Mouse (Mus musculus): ENCODE measurements around the gene Vps37c. TPM values are rescaled to one million over a fixed set of nuclear protein-coding genes. Genes with fewer than 3 reads are reported as not detected.

Gene Vps37c
- polyA plus RNA-seq, 1 experiment = 23.1 TPM

GRCm38 (mm10) chr19:10742565-10742964 lies 54.0 kb downstream of the Vps37c start:
- Histone ChIP-seq H3K4me1 (ENCODE audit: control insufficient read depth, insufficient read depth, low read length) (no peaks in the 10 kb centered on the region), H3K4me3 (ENCODE audit: insufficient read depth, low read length) (no peak overlapping the region), H3K27ac (ENCODE audit: insufficient read depth, low read length) (no peak overlapping the region)
- TF ChIP-seq POLR2A (IDR thresholded peaks at IDR 0.05; ENCODE audit: extremely low read depth, insufficient read depth, low read length) = no peak
- no peak for TF ChIP-seq CTCF (IDR thresholded peaks at IDR 0.05; ENCODE audit: extremely low read depth, insufficient read depth, low read length)

GRCm38 (mm10) chr19:10747182-10747581 lies 58.6 kb downstream of the Vps37c start:
- TF ChIP-seq CTCF (IDR thresholded peaks at IDR 0.05; ENCODE audit: extremely low read depth, insufficient read depth, low read length) = no peak
- H3K27ac ChIP-seq (ENCODE audit: insufficient read depth, low read length) = no peak overlapping the region

GRCm38 (mm10) chr19:10747718-10748117 lies 59.2 kb downstream of the Vps37c start:
- Histone ChIP-seq H3K4me3 (ENCODE audit: insufficient read depth, low read length) (no peak overlapping the region), H3K4me1 (ENCODE audit: control insufficient read depth, insufficient read depth, low read length) (no peaks in the 10 kb centered on the region), H3K27ac (ENCODE audit: insufficient read depth, low read length) (no peak overlapping the region)
- TF ChIP-seq POLR2A (IDR thresholded peaks at IDR 0.05; ENCODE audit: extremely low read depth, insufficient read depth, low read length) (no peak), CTCF (IDR thresholded peaks at IDR 0.05; ENCODE audit: extremely low read depth, insufficient read depth, low read length) (no peak)

More at GRCm38 (mm10) chr19:10747182-10747581, 58.6 kb downstream of the Vps37c start:
- Histone ChIP-seq H3K4me3 (ENCODE audit: insufficient read depth, low read length) (no peak overlapping the region), H3K4me1 (ENCODE audit: control insufficient read depth, insufficient read depth, low read length) (no peaks in the 10 kb centered on the region)

- no peaks in the 10 kb centered on the region for H3K4me1 ChIP-seq (ENCODE audit: control insufficient read depth, insufficient read depth, low read length)
- TF ChIP-seq POLR2A (IDR thresholded peaks at IDR 0.05; ENCODE audit: extremely low read depth, insufficient read depth, low read length) (no peak), CTCF (IDR thresholded peaks at IDR 0.05; ENCODE audit: extremely low read depth, insufficient read depth, low read length) (no peak)
- H3K27ac ChIP-seq (ENCODE audit: insufficient read depth, low read length) = no peak overlapping the region
- H3K4me3 ChIP-seq (ENCODE audit: insufficient read depth, low read length) = no peak overlapping the region
Observed at GRCm38 (mm10) chr19:10748401-10749102, 60.0 kb downstream of the Vps37c start.

- Histone ChIP-seq H3K4me3 (ENCODE audit: insufficient read depth, low read length) (no peak overlapping the region), H3K27ac (ENCODE audit: insufficient read depth, low read length) (no peak overlapping the region), H3K4me1 (ENCODE audit: control insufficient read depth, insufficient read depth, low read length) (no peaks in the 10 kb centered on the region)
- no peak for TF ChIP-seq POLR2A (IDR thresholded peaks at IDR 0.05; ENCODE audit: extremely low read depth, insufficient read depth, low read length)
- TF ChIP-seq CTCF (IDR thresholded peaks at IDR 0.05; ENCODE audit: extremely low read depth, insufficient read depth, low read length) = no peak
Observed at GRCm38 (mm10) chr19:10749295-10749694, 60.8 kb downstream of the Vps37c start.

- H3K4me3 ChIP-seq (ENCODE audit: insufficient read depth, low read length) = no peak overlapping the region
Observed at GRCm38 (mm10) chr19:10750161-10750560, 61.6 kb downstream of the Vps37c start.

GRCm38 (mm10) chr19:10751607-10752006 lies 63.1 kb downstream of the Vps37c start:
- Histone ChIP-seq H3K4me1 (ENCODE audit: control insufficient read depth, insufficient read depth, low read length) (no peaks in the 10 kb centered on the region), H3K4me3 (ENCODE audit: insufficient read depth, low read length) (no peak overlapping the region), H3K27ac (ENCODE audit: insufficient read depth, low read length) (no peak overlapping the region)
- TF ChIP-seq POLR2A (IDR thresholded peaks at IDR 0.05; ENCODE audit: extremely low read depth, insufficient read depth, low read length) (no peak), CTCF (IDR thresholded peaks at IDR 0.05; ENCODE audit: extremely low read depth, insufficient read depth, low read length) (no peak)

More at GRCm38 (mm10) chr19:10750161-10750560, 61.6 kb downstream of the Vps37c start:
- H3K27ac ChIP-seq (ENCODE audit: insufficient read depth, low read length) = no peak overlapping the region
- TF ChIP-seq CTCF (IDR thresholded peaks at IDR 0.05; ENCODE audit: extremely low read depth, insufficient read depth, low read length) (no peak), POLR2A (IDR thresholded peaks at IDR 0.05; ENCODE audit: extremely low read depth, insufficient read depth, low read length) (no peak)
- H3K4me1 ChIP-seq (ENCODE audit: control insufficient read depth, insufficient read depth, low read length) = no peaks in the 10 kb centered on the region

- no peak for TF ChIP-seq CTCF (IDR thresholded peaks at IDR 0.05; ENCODE audit: extremely low read depth, insufficient read depth, low read length)
- TF ChIP-seq POLR2A (IDR thresholded peaks at IDR 0.05; ENCODE audit: extremely low read depth, insufficient read depth, low read length) = no peak
- Histone ChIP-seq H3K27ac (ENCODE audit: insufficient read depth, low read length) (no peak overlapping the region), H3K4me3 (ENCODE audit: insufficient read depth, low read length) (no peak overlapping the region), H3K4me1 (ENCODE audit: control insufficient read depth, insufficient read depth, low read length) (no peaks in the 10 kb centered on the region)
Observed at GRCm38 (mm10) chr19:10752106-10752505, 63.6 kb downstream of the Vps37c start.

GRCm38 (mm10) chr19:10752646-10753045 lies 64.1 kb downstream of the Vps37c start:
- no peak overlapping the region for H3K27ac ChIP-seq (ENCODE audit: insufficient read depth, low read length)
- TF ChIP-seq POLR2A (IDR thresholded peaks at IDR 0.05; ENCODE audit: extremely low read depth, insufficient read depth, low read length) (no peak), CTCF (IDR thresholded peaks at IDR 0.05; ENCODE audit: extremely low read depth, insufficient read depth, low read length) (no peak)
- no peak overlapping the region for H3K4me3 ChIP-seq (ENCODE audit: insufficient read depth, low read length)

GRCm38 (mm10) chr19:10757125-10757524 lies 68.6 kb downstream of the Vps37c start:
- peaks cover 7% of the 10 kb centered on the region for H3K4me1 ChIP-seq (ENCODE audit: control insufficient read depth, insufficient read depth, low read length)
- H3K4me3 ChIP-seq (ENCODE audit: insufficient read depth, low read length) = no peak overlapping the region
- TF ChIP-seq CTCF (IDR thresholded peaks at IDR 0.05; ENCODE audit: extremely low read depth, insufficient read depth, low read length) = no peak
- TF ChIP-seq POLR2A (IDR thresholded peaks at IDR 0.05; ENCODE audit: extremely low read depth, insufficient read depth, low read length) = no peak
- no peak overlapping the region for H3K27ac ChIP-seq (ENCODE audit: insufficient read depth, low read length)

More at GRCm38 (mm10) chr19:10752646-10753045, 64.1 kb downstream of the Vps37c start:
- no peaks in the 10 kb centered on the region for H3K4me1 ChIP-seq (ENCODE audit: control insufficient read depth, insufficient read depth, low read length)
